ENCODE assay signal across 9 mouse cellular contexts in genomic region chr11:75054184-75054877, GRCm38 (mm10).
DNase-seq lines count a peak whose midpoint lies in the region; ATAC-seq lines count a peak whose summit lies in the region.
"Had no signal": no experiment of that assay in that cellular context is flagged by ENCODE, and none has a peak within 500 bp of the region (broad histone marks: within the 10 kb centered on the region; RNA-seq: fewer than 3 reads in every experiment).

No protein-coding gene starts in this region.

- ATAC-seq in neural tube, embryonic 11.5 days (ENCODE audit: insufficient read depth, low FRiP score, low TSS enrichment), result no peak
- peak; percentile 83 for ATAC-seq in stomach, embryonic 15.5 days (ENCODE audit: insufficient read depth, low FRiP score, low read depth)
- ATAC-seq in CD4-positive, CD25-positive, alpha-beta regulatory T cell, adult 4 months, result no peak

- no peaks in the 10 kb centered on the region for H3K27me3 ChIP-seq in neural tube, embryonic 11.5 days (ENCODE audit: control insufficient read depth, insufficient read depth, low read length)
- H3K27me3 ChIP-seq in limb, embryonic 10.5 days (ENCODE audit: low read depth, poor library complexity, severe bottlenecking), result no peaks in the 10 kb centered on the region
- H3K27me3 ChIP-seq in stomach, embryonic 15.5 days (replicated peaks), result no peaks in the 10 kb centered on the region

- H3K27ac ChIP-seq in neural tube, embryonic 11.5 days (ENCODE audit: low read depth, low read length), result 0 out of 2 replicates have a peak overlapping the region, but pooled peaks have one; percentile 4
- peak overlapping the region; percentile 69 for H3K27ac ChIP-seq in limb, embryonic 10.5 days
- peak overlapping the region; percentile 93 for H3K27ac ChIP-seq in stomach, embryonic 15.5 days
- H3K27ac ChIP-seq: liver, embryonic 14.5 days had no signal

- peak; percentile 23 for DNase-seq in embryo, embryonic 10.5 days (ENCODE audit: low spot score)
- no peak for DNase-seq in embryo, embryonic 11 days
- DNase-seq in neural tube, embryonic 11.5 days (ENCODE audit: low spot score), result no peak
- DNase-seq in neural tube, embryonic 10.5 days (ENCODE audit: extremely low spot score, low spot score), result no peak
- no peak for DNase-seq in limb, embryonic 10.5 days (ENCODE audit: low spot score)
- no peak for DNase-seq in thymus, postnatal 14 days

- no peak overlapping the region for H3K9ac ChIP-seq in neural tube, embryonic 11.5 days (ENCODE audit: low read length)
- no peak overlapping the region for H3K9ac ChIP-seq in stomach, embryonic 15.5 days
- H3K9ac ChIP-seq: liver, embryonic 14.5 days had no signal

- WGBS in neural tube, embryonic 11.5 days, result 46% methylated on average over 5 of the region's 5 CpGs
- WGBS in limb, embryonic 10.5 days, result 57% methylated on average over 5 of the region's 5 CpGs
- 28% methylated on average over 5 of the region's 5 CpGs for WGBS in stomach, embryonic 15.5 days

- H3K36me3 ChIP-seq in neural tube, embryonic 11.5 days (ENCODE audit: control insufficient read depth, insufficient read depth, low read length), result 0 out of 2 replicates have a peak, but pooled peaks cover 2% of the 10 kb centered on the region
- H3K36me3 ChIP-seq in limb, embryonic 10.5 days, result peaks cover 25% of the 10 kb centered on the region
- H3K36me3 ChIP-seq in stomach, embryonic 15.5 days, result no peaks in the 10 kb centered on the region

- H3K4me2 ChIP-seq in neural tube, embryonic 11.5 days (ENCODE audit: low read depth), result no peak overlapping the region
- peak overlapping the region; percentile 11; the same call in 1 of the 2 replicates for H3K4me2 ChIP-seq in stomach, embryonic 15.5 days

- no peaks in the 10 kb centered on the region for H3K9me3 ChIP-seq in neural tube, embryonic 11.5 days (ENCODE audit: control insufficient read depth, low read length)
- no peaks in the 10 kb centered on the region for H3K9me3 ChIP-seq in limb, embryonic 10.5 days (replicated peaks)
- H3K9me3 ChIP-seq in stomach, embryonic 15.5 days, result no peaks in the 10 kb centered on the region

- no peak overlapping the region for H3K4me3 ChIP-seq in neural tube, embryonic 11.5 days (ENCODE audit: low read depth, low read length)
- no peak overlapping the region for H3K4me3 ChIP-seq in limb, embryonic 10.5 days
- H3K4me3 ChIP-seq in stomach, embryonic 15.5 days (replicated peaks), result no peak overlapping the region

- peaks cover 17% of the 10 kb centered on the region for H3K4me1 ChIP-seq in neural tube, embryonic 11.5 days (ENCODE audit: control insufficient read depth, insufficient read depth, low read length)
- peaks cover 55% of the 10 kb centered on the region for H3K4me1 ChIP-seq in limb, embryonic 10.5 days
- peaks cover 39% of the 10 kb centered on the region for H3K4me1 ChIP-seq in stomach, embryonic 15.5 days

Comparison
In these comparisons a context has a peak if more than half of its experiments do, and no peak if none do; other contexts are left out.
1. H3K27ac ChIP-seq: peak in every context shown above with its lines; median percentile 93 in stomach, embryonic 15.5 days; 69 in limb, embryonic 10.5 days; 4 in neural tube, embryonic 11.5 days.